Mouse (Mus musculus) retina, postnatal 7 days (tissue): ENCODE results near the gene Elmo3.

Source experiments
- DNase-seq: peaks from one replicate; pipeline ENCODE4 v3.0.0-alpha.2; 2012; ENCODE audit warnings: low read depth, low spot score

Elmo3 gene

GRCm38 (mm10) chr8:105298351-105299252, 6.8 kb upstream of the Elmo3 start:
- DNase-seq, result no peak

GRCm38 (mm10) chr8:105299962-105300361, 5.4 kb upstream of the Elmo3 start:
- DNase-seq, result no peak

- DNase-seq, result no peak
Measured at GRCm38 (mm10) chr8:105303396-105303795, 2.0 kb upstream of the Elmo3 start.

GRCm38 (mm10) chr8:105303874-105304273, 1.5 kb upstream of the Elmo3 start:
- DNase-seq, result no peak

GRCm38 (mm10) chr8:105304325-105305210, 833 bp upstream of the Elmo3 start:
- DNase-seq, result no peak

GRCm38 (mm10) chr8:105306146-105306691, 818 bp downstream of the Elmo3 start:
- no peak for DNase-seq

GRCm38 (mm10) chr8:105307670-105308069, 2.3 kb downstream of the Elmo3 start:
- DNase-seq, result no peak

GRCm38 (mm10) chr8:105308428-105308827, 3.0 kb downstream of the Elmo3 start:
- DNase-seq, result no peak

GRCm38 (mm10) chr8:105309142-105309847, 3.9 kb downstream of the Elmo3 start:
- DNase-seq, result no peak

GRCm38 (mm10) chr8:105310118-105310517, 4.7 kb downstream of the Elmo3 start:
- no peak for DNase-seq

GRCm38 (mm10) chr8:105311718-105312117, 6.3 kb downstream of the Elmo3 start:
- DNase-seq, result no peak

GRCm38 (mm10) chr8:105312891-105313481, 7.6 kb downstream of the Elmo3 start:
- DNase-seq, result no peak

GRCm38 (mm10) chr8:105313622-105314402, 8.4 kb downstream of the Elmo3 start:
- DNase-seq, result no peak

GRCm38 (mm10) chr8:105315073-105315769, 9.8 kb downstream of the Elmo3 start:
- DNase-seq, result no peak

GRCm38 (mm10) chr8:105317941-105318340, 12.5 kb downstream of the Elmo3 start:
- no peak for DNase-seq

GRCm38 (mm10) chr8:105318662-105319190, 13.3 kb downstream of the Elmo3 start:
- DNase-seq, result no peak

- no peak for DNase-seq
Measured at GRCm38 (mm10) chr8:105323183-105323582, 17.8 kb downstream of the Elmo3 start.

- no peak for DNase-seq
Measured at GRCm38 (mm10) chr8:105325641-105326093, 20.3 kb downstream of the Elmo3 start.

- DNase-seq, result peak; percentile 90
Measured at GRCm38 (mm10) chr8:105326141-105326672, 20.8 kb downstream of the Elmo3 start, which contains the start of the genes Lrrc29 and Tmem208. Gene Lrrc29, minus strand, starts transcription at chr8:105326278. Gene Tmem208, plus strand, starts transcription at chr8:105326354.
